Mouse (Mus musculus) thymus, postnatal 4 days (tissue): Measurements from ENCODE around the gene Stx19.

ENCODE experiments used
- DNase-seq: peaks from one replicate; pipeline ENCODE4 v3.0.0; 2021

Stx19 gene

GRCm38 (mm10) chr16:62814491-62814890 lies at the start of gene Stx19:
Gene Stx19 (plus strand): TSS chr16:62814676.
- DNase-seq, result no peak

GRCm38 (mm10) chr16:62773462-62773861 lies 41.0 kb upstream of the Stx19 start:
- no peak for DNase-seq

- no peak for DNase-seq
Observed at GRCm38 (mm10) chr16:62776034-62776433, 38.4 kb upstream of the Stx19 start.

- DNase-seq, result no peak
Observed at GRCm38 (mm10) chr16:62778282-62778681, 36.2 kb upstream of the Stx19 start.

GRCm38 (mm10) chr16:62782229-62782628 lies 32.2 kb upstream of the Stx19 start:
- no peak for DNase-seq

- peak; percentile 89 for DNase-seq
Observed at GRCm38 (mm10) chr16:62786621-62787331, 27.7 kb upstream of the Stx19 start, which contains the start of gene Nsun3. Gene Nsun3 (minus strand): TSS chr16:62786818.

- no peak for DNase-seq
Observed at GRCm38 (mm10) chr16:62796608-62797007, 17.9 kb upstream of the Stx19 start.

- no peak for DNase-seq
Observed at GRCm38 (mm10) chr16:62798808-62799207, 15.7 kb upstream of the Stx19 start.

GRCm38 (mm10) chr16:62799426-62799825 lies 15.1 kb upstream of the Stx19 start:
- DNase-seq, result no peak

- DNase-seq, result no peak
Observed at GRCm38 (mm10) chr16:62799839-62800238, 14.6 kb upstream of the Stx19 start.

GRCm38 (mm10) chr16:62804621-62805020 lies 9.9 kb upstream of the Stx19 start:
- no peak for DNase-seq

GRCm38 (mm10) chr16:62807249-62807979 lies 7.1 kb upstream of the Stx19 start:
- peak; percentile 47 for DNase-seq

GRCm38 (mm10) chr16:62810855-62811254 lies 3.6 kb upstream of the Stx19 start:
- DNase-seq, result no peak

GRCm38 (mm10) chr16:62813790-62814189 lies 686 bp upstream of the Stx19 start:
- no peak for DNase-seq

- no peak for DNase-seq
Observed at GRCm38 (mm10) chr16:62822472-62822871, 8.0 kb downstream of the Stx19 start.

- DNase-seq, result no peak
Observed at GRCm38 (mm10) chr16:62826156-62827001, 11.9 kb downstream of the Stx19 start.

GRCm38 (mm10) chr16:62832027-62832426 lies 17.6 kb downstream of the Stx19 start:
- no peak for DNase-seq

- peak; percentile 68 for DNase-seq
Observed at GRCm38 (mm10) chr16:62832481-62832880, 18.0 kb downstream of the Stx19 start.

GRCm38 (mm10) chr16:62834016-62834735 lies 19.7 kb downstream of the Stx19 start:
- DNase-seq, result no peak

- DNase-seq, result no peak
Observed at GRCm38 (mm10) chr16:62845341-62845740, 30.9 kb downstream of the Stx19 start.

GRCm38 (mm10) chr16:62846498-62847312 lies 32.2 kb downstream of the Stx19 start, which contains the start of gene Arl13b:
Gene Arl13b (minus strand): TSS chr16:62847040.
- DNase-seq, result peak; percentile 87
